Mouse (Mus musculus): ENCODE measurements at regions not wholly inside any gene's neighbourhood (a gene's known extent, or its start where the extent isn't known, plus 50 kb on each side); places are given as distances from the start of the nearest gene placed in this dataset.

DNA sequence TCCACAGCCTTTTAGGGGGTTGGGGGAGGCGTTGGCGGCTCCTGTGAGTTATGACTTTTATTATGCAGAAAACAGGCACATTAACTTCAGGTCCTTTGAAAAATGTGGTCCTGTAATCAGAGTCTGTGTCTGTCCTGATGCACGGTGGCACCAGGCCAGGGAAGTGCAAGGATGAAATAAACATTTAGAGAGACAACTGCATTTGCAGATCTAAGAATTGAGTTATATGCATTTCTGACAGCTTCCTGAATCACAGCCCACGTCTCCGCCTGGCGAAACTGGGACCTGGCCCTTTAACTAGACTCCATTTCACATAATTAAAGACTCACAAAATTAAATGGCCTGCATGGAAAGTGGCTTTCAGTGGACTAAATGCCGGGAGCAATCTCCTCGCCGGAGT is 90.3 kb downstream of the 3100002H09Rik start:
- Histone ChIP-seq H3K4me2 (ENCODE audit: low read length) (no peak overlapping the region), H3K4me1 (replicated peaks; ENCODE audit: insufficient read depth, low read length) (no peaks in the 10 kb centered on the region), H3K36me3 (ENCODE audit: insufficient read depth, low read length) (no peaks in the 10 kb centered on the region), H3K9ac (ENCODE audit: low read depth, low read length) (no peak overlapping the region), H3K4me3 (replicated peaks; ENCODE audit: low read depth, low read length) (no peak overlapping the region), H3K9me3 (replicated peaks; ENCODE audit: low read length) (no peaks in the 10 kb centered on the region), H3K27me3 (ENCODE audit: insufficient read depth, low read length) (no peaks in the 10 kb centered on the region), H3K27ac (no peak overlapping the region)
- WGBS, result 18% methylated on average over 9 of the region's 9 CpGs
- DNase-seq (ENCODE audit: low spot score) (peak; percentile 45), ATAC-seq (replicated peaks; ENCODE audit: low FRiP score, low read depth) (no peak)
- no peak for TF ChIP-seq CTCF (IDR thresholded peaks at IDR 0.05; ENCODE audit: low read depth)

DNA sequence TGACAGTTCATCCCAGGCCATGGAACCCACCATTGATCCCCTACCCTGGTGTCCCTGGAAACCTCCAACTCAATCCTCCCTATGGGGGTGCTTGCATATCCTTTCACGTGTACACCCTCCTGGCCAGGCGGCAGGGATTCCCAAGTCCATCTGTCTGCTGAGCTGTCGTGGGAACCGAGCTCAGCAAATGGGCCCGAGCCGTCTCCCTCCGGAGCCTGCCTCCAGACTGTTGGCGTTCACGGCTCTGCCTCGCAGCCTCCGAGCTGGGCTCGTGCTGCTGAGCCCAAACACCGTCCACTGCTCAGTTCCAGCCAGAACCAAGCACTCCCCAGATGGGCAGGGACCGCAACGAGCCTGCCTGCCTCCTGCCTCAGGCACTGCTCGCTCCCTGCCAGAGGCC is 98.8 kb downstream of the 3100002H09Rik start:
- H3K9ac ChIP-seq (ENCODE audit: low read depth, low read length), result no peak overlapping the region
- WGBS, result 69% methylated on average over 16 of the region's 16 CpGs
- H3K9me3 ChIP-seq (replicated peaks; ENCODE audit: low read length), result no peaks in the 10 kb centered on the region
- ATAC-seq (replicated peaks; ENCODE audit: low FRiP score, low read depth) (no peak), DNase-seq (ENCODE audit: low spot score) (no peak)
- no peak overlapping the region for H3K4me2 ChIP-seq (ENCODE audit: low read length)
- no peak overlapping the region for H3K27ac ChIP-seq
- H3K4me3 ChIP-seq (replicated peaks; ENCODE audit: low read depth, low read length), result no peak overlapping the region
- peaks cover 7% of the 10 kb centered on the region; the same call in 1 of the 2 replicates for H3K27me3 ChIP-seq (ENCODE audit: insufficient read depth, low read length)
- peaks cover 2% of the 10 kb centered on the region; the same call in 1 of the 2 replicates for H3K4me1 ChIP-seq (replicated peaks; ENCODE audit: insufficient read depth, low read length)
- TF ChIP-seq CTCF (IDR thresholded peaks at IDR 0.05; ENCODE audit: low read depth), result no peak
- no peaks in the 10 kb centered on the region for H3K36me3 ChIP-seq (ENCODE audit: insufficient read depth, low read length)

DNA sequence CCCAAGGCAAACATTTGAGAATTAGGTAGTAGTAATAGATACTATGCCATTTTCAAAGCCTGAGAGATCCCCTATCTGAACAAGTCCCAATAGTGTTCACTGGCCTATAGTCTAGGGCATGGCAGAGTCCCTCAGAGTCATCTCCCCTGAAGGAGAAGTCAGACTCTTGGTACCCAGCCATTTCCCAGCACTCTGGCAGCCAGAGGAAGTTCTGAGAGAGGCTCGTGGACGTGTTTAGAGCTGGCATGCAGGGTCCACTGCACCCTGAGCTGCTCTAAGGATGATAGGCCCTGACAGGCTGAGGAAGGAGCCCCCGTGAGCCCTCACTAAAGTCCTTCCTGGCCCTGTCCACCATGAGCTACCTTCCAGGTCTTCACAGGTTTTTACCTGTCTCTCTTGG is 99.8 kb downstream of the 3100002H09Rik start:
- ATAC-seq (replicated peaks; ENCODE audit: low FRiP score, low read depth) (no peak), DNase-seq (ENCODE audit: low spot score) (no peak)
- Histone ChIP-seq H3K4me2 (ENCODE audit: low read length) (no peak overlapping the region), H3K27ac (no peak overlapping the region), H3K9ac (ENCODE audit: low read depth, low read length) (no peak overlapping the region), H3K36me3 (ENCODE audit: insufficient read depth, low read length) (no peaks in the 10 kb centered on the region), H3K4me3 (replicated peaks; ENCODE audit: low read depth, low read length) (no peak overlapping the region), H3K27me3 (ENCODE audit: insufficient read depth, low read length) (peaks cover 10% of the 10 kb centered on the region; the same call in 1 of the 2 replicates), H3K9me3 (replicated peaks; ENCODE audit: low read length) (no peaks in the 10 kb centered on the region), H3K4me1 (replicated peaks; ENCODE audit: insufficient read depth, low read length) (peaks cover 6% of the 10 kb centered on the region; the same call in 1 of the 2 replicates)
- no peak for TF ChIP-seq CTCF (IDR thresholded peaks at IDR 0.05; ENCODE audit: low read depth)
- WGBS, result 74% methylated on average over 3 of the region's 3 CpGs

- H3K9me3 ChIP-seq (replicated peaks; ENCODE audit: low read length), result no peaks in the 10 kb centered on the region
- DNase-seq (ENCODE audit: low spot score) (no peak), ATAC-seq (replicated peaks; ENCODE audit: low FRiP score, low read depth) (no peak)
- H3K27ac ChIP-seq, result no peak overlapping the region
- H3K4me1 ChIP-seq (replicated peaks; ENCODE audit: insufficient read depth, low read length), result peaks cover 6% of the 10 kb centered on the region; the same call in 1 of the 2 replicates
- no peaks in the 10 kb centered on the region for H3K36me3 ChIP-seq (ENCODE audit: insufficient read depth, low read length)
- no peak overlapping the region for H3K4me2 ChIP-seq (ENCODE audit: low read length)
- 64% methylated on average over 5 of the region's 5 CpGs for WGBS
- no peak overlapping the region for H3K9ac ChIP-seq (ENCODE audit: low read depth, low read length)
- no peak for TF ChIP-seq CTCF (IDR thresholded peaks at IDR 0.05; ENCODE audit: low read depth)
- peaks cover 10% of the 10 kb centered on the region; the same call in 1 of the 2 replicates for H3K27me3 ChIP-seq (ENCODE audit: insufficient read depth, low read length)
- no peak overlapping the region for H3K4me3 ChIP-seq (replicated peaks; ENCODE audit: low read depth, low read length)
Observed at GRCm38 (mm10) chr4:124509695-124510094, 100.9 kb downstream of the 3100002H09Rik start.

DNA sequence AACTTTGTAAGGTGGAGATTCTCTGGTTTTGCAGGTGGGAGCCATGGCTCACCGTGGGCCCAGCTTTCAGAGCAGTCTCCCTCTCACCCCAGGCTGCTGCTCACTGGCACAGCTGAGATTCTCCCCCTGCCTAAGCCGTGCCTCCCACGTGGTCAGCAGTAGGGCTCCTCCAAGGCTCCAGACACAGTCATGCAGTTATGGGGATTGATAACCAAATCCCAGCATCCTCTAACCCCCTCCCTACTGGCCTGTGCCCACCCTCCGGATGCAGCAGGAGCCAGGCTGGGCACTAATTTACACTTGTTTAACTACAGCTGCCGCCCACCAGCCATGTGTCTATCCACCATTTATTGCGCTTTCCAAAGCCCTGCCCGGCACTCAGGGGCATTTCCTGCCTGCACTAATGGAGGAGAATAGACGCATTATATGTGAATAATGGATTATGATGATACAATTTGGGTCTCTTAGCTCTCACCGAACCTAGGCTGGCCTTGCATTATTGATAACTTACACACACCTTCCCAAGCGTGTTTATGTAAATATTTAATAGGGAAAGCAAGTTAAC is 104.4 kb downstream of the 3100002H09Rik start:
- no peak overlapping the region for H3K4me2 ChIP-seq (ENCODE audit: low read length)
- TF ChIP-seq CTCF (IDR thresholded peaks at IDR 0.05; ENCODE audit: low read depth), result no peak
- no peak overlapping the region for H3K4me3 ChIP-seq (replicated peaks; ENCODE audit: low read depth, low read length)
- H3K9me3 ChIP-seq (replicated peaks; ENCODE audit: low read length), result no peaks in the 10 kb centered on the region
- no peak overlapping the region for H3K9ac ChIP-seq (ENCODE audit: low read depth, low read length)
- H3K36me3 ChIP-seq (ENCODE audit: insufficient read depth, low read length), result no peaks in the 10 kb centered on the region
- no peak for ATAC-seq (replicated peaks; ENCODE audit: low FRiP score, low read depth)
- H3K4me1 ChIP-seq (replicated peaks; ENCODE audit: insufficient read depth, low read length), result peaks cover 6% of the 10 kb centered on the region; the same call in 1 of the 2 replicates
- 24% methylated on average over 10 of the region's 10 CpGs for WGBS
- no peak for DNase-seq (ENCODE audit: low spot score)
- H3K27me3 ChIP-seq (ENCODE audit: insufficient read depth, low read length), result peaks cover 10% of the 10 kb centered on the region; the same call in 1 of the 2 replicates
- H3K27ac ChIP-seq, result no peak overlapping the region

- Histone ChIP-seq H3K9ac (ENCODE audit: low read depth, low read length) (no peak overlapping the region), H3K27ac (no peak overlapping the region), H3K4me1 (replicated peaks; ENCODE audit: insufficient read depth, low read length) (peaks cover 4% of the 10 kb centered on the region; the same call in 1 of the 2 replicates), H3K9me3 (replicated peaks; ENCODE audit: low read length) (no peaks in the 10 kb centered on the region), H3K27me3 (ENCODE audit: insufficient read depth, low read length) (0 out of 2 replicates have a peak, but pooled peaks cover 3% of the 10 kb centered on the region), H3K36me3 (ENCODE audit: insufficient read depth, low read length) (no peaks in the 10 kb centered on the region), H3K4me2 (ENCODE audit: low read length) (no peak overlapping the region), H3K4me3 (replicated peaks; ENCODE audit: low read depth, low read length) (no peak overlapping the region)
- no peak for DNase-seq (ENCODE audit: low spot score)
- no peak for TF ChIP-seq CTCF (IDR thresholded peaks at IDR 0.05; ENCODE audit: low read depth)
- no peak for ATAC-seq (replicated peaks; ENCODE audit: low FRiP score, low read depth)
- WGBS, result 79% methylated on average over 5 of the region's 5 CpGs
Observed at GRCm38 (mm10) chr4:124501785-124502184, 108.8 kb downstream of the 3100002H09Rik start.

GRCm38 (mm10) chr4:124498043-124498442 is 112.6 kb downstream of the 3100002H09Rik start:
- no peak for TF ChIP-seq CTCF (IDR thresholded peaks at IDR 0.05; ENCODE audit: low read depth)
- Histone ChIP-seq H3K36me3 (ENCODE audit: insufficient read depth, low read length) (no peaks in the 10 kb centered on the region), H3K9ac (ENCODE audit: low read depth, low read length) (no peak overlapping the region), H3K4me3 (replicated peaks; ENCODE audit: low read depth, low read length) (no peak overlapping the region), H3K9me3 (replicated peaks; ENCODE audit: low read length) (no peaks in the 10 kb centered on the region), H3K27me3 (ENCODE audit: insufficient read depth, low read length) (no peaks in the 10 kb centered on the region), H3K4me2 (ENCODE audit: low read length) (no peak overlapping the region), H3K4me1 (replicated peaks; ENCODE audit: insufficient read depth, low read length) (no peaks in the 10 kb centered on the region), H3K27ac (no peak overlapping the region)
- no peak for DNase-seq (ENCODE audit: low spot score)
- no peak for ATAC-seq (replicated peaks; ENCODE audit: low FRiP score, low read depth)
- 55% methylated on average over 16 of the region's 16 CpGs for WGBS

Data from kidney, postnatal 0 days (tissue).